Mouse (Mus musculus) common myeloid progenitor, adult 5-6 weeks (primary cell): ENCODE results near the gene Hand2. TPM values are rescaled to one million over a fixed set of nuclear protein-coding genes. Genes with fewer than 3 reads are reported as not detected.

Experiments used
- ATAC-seq: replicated peaks from 2 replicates; pipeline ENCODE4 v1.8.0; 2016; ENCODE audit warnings: low read depth, mild to moderate bottlenecking, moderate TSS enrichment, inconsistent platforms; ENCODE audit not compliant: poor library complexity, severe bottlenecking
- total RNA-seq: library from RNA; stranded (forward); fragments of 200-1000, 187-1606 nt; gene quantifications from 2 replicates; pipeline ENCODE4 v1.2.3, GENCODE M21; 2017

Hand2 gene
- total RNA-seq, 1 experiment from 2014 or later: not detected

DNA sequence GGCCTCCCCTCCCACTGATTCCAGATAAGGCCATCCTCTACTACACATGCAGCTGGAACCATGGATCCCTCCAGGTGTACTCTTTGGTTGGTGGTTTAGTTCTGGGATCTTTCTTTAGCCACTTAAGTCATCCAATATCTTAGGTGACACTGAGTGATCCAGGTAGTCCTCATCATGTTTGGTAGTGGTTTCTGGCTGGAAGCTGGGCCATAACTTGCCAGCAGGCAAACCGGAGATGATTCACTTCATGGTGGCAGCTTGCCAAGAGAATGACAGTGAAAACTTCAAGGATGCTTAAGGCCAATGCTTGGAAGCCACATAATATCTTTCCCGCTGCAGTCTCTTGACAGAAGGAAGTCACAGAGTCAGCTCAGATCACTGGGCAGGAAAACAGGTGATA is 42.1 kb downstream of the Hand2 start:
- no peak for ATAC-seq

DNA sequence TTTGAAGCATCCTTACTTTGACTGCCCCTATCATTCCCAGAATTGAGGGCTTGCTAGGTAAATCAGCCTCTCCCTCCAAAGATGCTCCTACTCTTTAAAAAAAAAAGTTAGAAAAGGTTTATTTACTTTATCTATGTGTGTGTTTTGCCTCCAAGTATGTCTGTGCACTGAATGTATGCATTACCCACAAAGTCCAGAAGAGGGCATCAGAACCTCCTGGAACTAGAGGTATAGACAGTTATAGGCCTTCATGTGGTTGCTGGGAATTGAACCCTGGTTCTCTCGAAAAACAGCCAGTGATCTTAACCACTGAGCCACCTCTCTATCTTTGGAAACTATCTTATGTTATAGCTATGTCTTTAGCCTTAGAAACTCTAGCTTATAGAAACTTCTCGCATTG is 53.3 kb downstream of the Hand2 start:
- ATAC-seq: no peak

Other genes starting within 250 kb of the Hand2 start
- gene Scrg1, start 134.9 kb downstream of the Hand2 start, total RNA-seq: not detected in 2 replicates
- 68.9 and 70.1 TPM in 2 replicates for gene Sap30, start 166.9 kb downstream of the Hand2 start, total RNA-seq
- 391 and 402 TPM in 2 replicates for gene Hmgb2, start 190.9 kb downstream of the Hand2 start, total RNA-seq